Comparison of ENCODE assay signal across 10 mouse cellular contexts in the genomic region with DNA sequence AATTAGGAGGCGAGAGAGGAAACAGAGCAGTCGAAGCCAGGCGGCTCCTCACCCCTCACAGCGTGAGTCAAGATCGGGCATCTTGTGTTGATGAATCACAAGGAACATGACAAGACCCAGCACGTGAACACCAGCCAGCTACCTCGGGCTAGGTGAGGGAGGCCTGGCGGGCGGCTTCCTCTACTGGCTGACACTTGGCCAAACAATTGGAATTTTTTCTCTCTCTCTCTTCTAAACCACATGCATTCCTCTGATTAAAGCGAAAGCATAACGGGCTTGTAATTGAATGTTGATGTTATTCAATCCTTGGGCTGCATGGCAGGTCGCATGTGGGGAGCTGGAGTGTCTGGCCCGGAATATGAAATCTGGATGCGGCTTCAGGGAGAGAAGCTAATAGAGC.
DNase-seq lines count a peak whose midpoint lies in the region; ATAC-seq and TF ChIP-seq lines count a peak whose summit lies in the region.
"Had no signal": no experiment of that assay in that cellular context is flagged by ENCODE, and none has a peak within 500 bp of the region (broad histone marks: within the 10 kb centered on the region; RNA-seq: fewer than 3 reads in every experiment).

No protein-coding gene starts in this region.

- CTCF ChIA-PET in Patski (lab: Charles Lee) = interaction anchor here (1.0 to 1.4 kb wide), 3 partner anchors 44 to 79 kb away, joined by 3 to 4 read pairs (median 4); no protein-coding TSS in a partner anchor

- no peaks in the 10 kb centered on the region; the same call in 1 of the 2 replicates for H3K4me1 ChIP-seq in kidney, postnatal 0 days (replicated peaks; ENCODE audit: insufficient read depth, low read length)
- H3K4me1 ChIP-seq in kidney, adult 2 months (ENCODE audit: control insufficient read depth, insufficient read depth, low read length) = no peaks in the 10 kb centered on the region
- peaks cover 41% of the 10 kb centered on the region for H3K4me1 ChIP-seq in embryonic facial prominence, embryonic 12.5 days
- peaks cover 39% of the 10 kb centered on the region for H3K4me1 ChIP-seq in midbrain, embryonic 15.5 days
- H3K4me1 ChIP-seq in thymus, adult 2 months (replicated peaks; ENCODE audit: control insufficient read depth, insufficient read depth, low read length) = no peaks in the 10 kb centered on the region
- H3K4me1 ChIP-seq in liver, postnatal 0 days (ENCODE audit: insufficient read depth) = no peaks in the 10 kb centered on the region

- no peak for ATAC-seq in kidney, postnatal 0 days (replicated peaks; ENCODE audit: low FRiP score, low read depth)
- ATAC-seq in Patski = peak; percentile 80
- peak; percentile 62; the same call in 1 of the 2 replicates for ATAC-seq in embryonic facial prominence, embryonic 12.5 days (ENCODE audit: insufficient number of reproducible peaks, insufficient read depth, low FRiP score, low TSS enrichment)
- 0 out of 2 replicates have a peak, but pooled peaks have one; percentile 37 for ATAC-seq in midbrain, embryonic 15.5 days (replicated peaks)
- no peak for ATAC-seq in frontal cortex, adult (ENCODE audit: low TSS enrichment)
- no peak for ATAC-seq in liver, postnatal 0 days
- ATAC-seq: intestine, embryonic 15.5 days had no signal

- no peak overlapping the region for H3K4me2 ChIP-seq in kidney, postnatal 0 days (ENCODE audit: low read length)
- H3K4me2 ChIP-seq in embryonic facial prominence, embryonic 12.5 days (replicated peaks) = no peak overlapping the region; the same call in 1 of the 2 replicates
- H3K4me2 ChIP-seq in midbrain, embryonic 15.5 days = no peak overlapping the region
- no peak overlapping the region for H3K4me2 ChIP-seq in liver, postnatal 0 days (ENCODE audit: low read depth, low read length)
- H3K4me2 ChIP-seq: intestine, embryonic 15.5 days had no signal

- H3K9ac ChIP-seq in kidney, postnatal 0 days (ENCODE audit: low read depth, low read length) = no peak overlapping the region
- no peak overlapping the region for H3K9ac ChIP-seq in embryonic facial prominence, embryonic 12.5 days
- no peak overlapping the region for H3K9ac ChIP-seq in midbrain, embryonic 15.5 days
- no peak overlapping the region for H3K9ac ChIP-seq in liver, postnatal 0 days (replicated peaks)
- H3K9ac ChIP-seq: intestine, embryonic 15.5 days had no signal

- no peak overlapping the region for H3K4me3 ChIP-seq in kidney, postnatal 0 days (replicated peaks; ENCODE audit: low read depth, low read length)
- no peak overlapping the region for H3K4me3 ChIP-seq in kidney, adult 2 months (ENCODE audit: insufficient read depth, low read depth, low read length)
- H3K4me3 ChIP-seq in embryonic facial prominence, embryonic 12.5 days = no peak overlapping the region
- no peak overlapping the region for H3K4me3 ChIP-seq in midbrain, embryonic 15.5 days
- H3K4me3 ChIP-seq in thymus, adult 2 months (ENCODE audit: control insufficient read depth, insufficient read depth, low read length) = no peak overlapping the region
- H3K4me3 ChIP-seq in liver, postnatal 0 days (ENCODE audit: low read depth, low read length) = no peak overlapping the region
- H3K4me3 ChIP-seq: erythroblast, embryonic 14.5 days; intestine, embryonic 15.5 days had no signal

- no peaks in the 10 kb centered on the region for H3K27me3 ChIP-seq in kidney, postnatal 0 days (ENCODE audit: insufficient read depth, low read length)
- no peaks in the 10 kb centered on the region for H3K27me3 ChIP-seq in kidney, adult 2 months (replicated peaks; ENCODE audit: control insufficient read depth, insufficient read depth, low read length)
- no peaks in the 10 kb centered on the region for H3K27me3 ChIP-seq in Patski
- no peaks in the 10 kb centered on the region for H3K27me3 ChIP-seq in embryonic facial prominence, embryonic 12.5 days
- H3K27me3 ChIP-seq in midbrain, embryonic 15.5 days (replicated peaks) = no peaks in the 10 kb centered on the region
- no peaks in the 10 kb centered on the region; the same call in 1 of the 2 replicates for H3K27me3 ChIP-seq in thymus, adult 2 months (ENCODE audit: control insufficient read depth, insufficient read depth, low read length)
- no peaks in the 10 kb centered on the region for H3K27me3 ChIP-seq in liver, postnatal 0 days (ENCODE audit: insufficient read depth, low read length)
- H3K27me3 ChIP-seq: intestine, embryonic 15.5 days had no signal

- no peak for TF ChIP-seq EP300 in liver, postnatal 0 days (IDR thresholded peaks at IDR 0.05; ENCODE audit: low read depth)

- TF ChIP-seq CTCF in kidney, postnatal 0 days (IDR thresholded peaks at IDR 0.05; ENCODE audit: low read depth) = no peak
- TF ChIP-seq CTCF in kidney, adult 2 months (conservative IDR thresholded peaks at IDR 0.05; ENCODE audit: insufficient read depth, insufficient read length, low read depth, low read length) = no peak
- no peak for TF ChIP-seq CTCF in Patski (IDR thresholded peaks at IDR 0.05)
- TF ChIP-seq CTCF in thymus, adult 2 months (IDR thresholded peaks at IDR 0.05; ENCODE audit: borderline replicate concordance, control insufficient read depth, extremely low read depth, insufficient read depth, low read length, poor library complexity) = no peak
- TF ChIP-seq CTCF in liver, postnatal 0 days (IDR thresholded peaks at IDR 0.05; ENCODE audit: low read depth) = no peak

- no peak overlapping the region for H3K27ac ChIP-seq in kidney, postnatal 0 days
- H3K27ac ChIP-seq in kidney, adult 2 months (ENCODE audit: insufficient read depth, low read depth, low read length) = no peak overlapping the region
- peak overlapping the region; percentile 58 for H3K27ac ChIP-seq in embryonic facial prominence, embryonic 12.5 days
- peak overlapping the region; percentile 56 for H3K27ac ChIP-seq in midbrain, embryonic 15.5 days
- H3K27ac ChIP-seq in thymus, adult 2 months (ENCODE audit: control insufficient read depth, insufficient read depth, low read length) = no peak overlapping the region
- H3K27ac ChIP-seq in liver, postnatal 0 days (ENCODE audit: low read depth) = no peak overlapping the region
- H3K27ac ChIP-seq: intestine, embryonic 15.5 days had no signal

- peak; percentile 59 for DNase-seq in kidney, postnatal 0 days (ENCODE audit: low spot score)
- no peak for DNase-seq in kidney, adult 2 months
- no peak for DNase-seq in Patski (ENCODE audit: low read depth, low spot score)
- DNase-seq in thymus, adult 2 months = no peak
- DNase-seq in liver, postnatal 0 days = no peak

- H3K36me3 ChIP-seq in kidney, postnatal 0 days (ENCODE audit: insufficient read depth, low read length) = no peaks in the 10 kb centered on the region
- H3K36me3 ChIP-seq in kidney, adult 2 months (ENCODE audit: control insufficient read depth, insufficient read depth, low read length) = no peaks in the 10 kb centered on the region
- H3K36me3 ChIP-seq in embryonic facial prominence, embryonic 12.5 days = no peaks in the 10 kb centered on the region
- H3K36me3 ChIP-seq in midbrain, embryonic 15.5 days (replicated peaks) = no peaks in the 10 kb centered on the region
- no peaks in the 10 kb centered on the region for H3K36me3 ChIP-seq in thymus, adult 2 months (ENCODE audit: control insufficient read depth, insufficient read depth, low read length)
- no peaks in the 10 kb centered on the region for H3K36me3 ChIP-seq in liver, postnatal 0 days (replicated peaks; ENCODE audit: insufficient read depth, low read length)
- H3K36me3 ChIP-seq: intestine, embryonic 15.5 days had no signal

- POLR2A ChIA-PET in Patski (lab: Charles Lee) = interaction anchor here (1.2 kb wide), 2 partner anchors 16 to 17 kb away, joined by 3 read pairs; no protein-coding TSS in a partner anchor

- H3K9me3 ChIP-seq in kidney, postnatal 0 days (replicated peaks; ENCODE audit: low read length) = no peaks in the 10 kb centered on the region
- H3K9me3 ChIP-seq in embryonic facial prominence, embryonic 12.5 days = no peaks in the 10 kb centered on the region
- H3K9me3 ChIP-seq in midbrain, embryonic 15.5 days = no peaks in the 10 kb centered on the region
- H3K9me3 ChIP-seq in liver, postnatal 0 days (ENCODE audit: low read length) = no peaks in the 10 kb centered on the region
- H3K9me3 ChIP-seq: intestine, embryonic 15.5 days had no signal

- in situ Hi-C loops in Patski (cut with MboI; ENCODE audit: low pct_unique_long_range_greater_than_20kb) = no loop called here

- WGBS in kidney, postnatal 0 days = 44% methylated on average over 14 of the region's 14 CpGs
- WGBS in kidney, adult 2 months = 58% methylated on average over 14 of the region's 14 CpGs
- 24% methylated on average over 14 of the region's 14 CpGs for WGBS in embryonic facial prominence, embryonic 12.5 days
- 48% methylated on average over 14 of the region's 14 CpGs for WGBS in midbrain, embryonic 15.5 days
- WGBS in thymus, adult 2 months = 84% methylated on average over 14 of the region's 14 CpGs
- 70% methylated on average over 14 of the region's 14 CpGs for WGBS in liver, postnatal 0 days (ENCODE audit: insufficient replicate concordance)

- TF ChIP-seq POLR2A in kidney, adult 2 months (IDR thresholded peaks at IDR 0.05; ENCODE audit: low read depth, low read length) = no peak
- TF ChIP-seq POLR2A in thymus, adult 2 months (IDR thresholded peaks at IDR 0.05; ENCODE audit: control insufficient read depth, extremely low read depth, insufficient read depth, low read length, poor library complexity) = no peak

Comparison
In these comparisons a context has a peak if more than half of its experiments do, and no peak if none do; other contexts are left out.
1. ATAC-seq: peak in Patski (single experiment), embryonic facial prominence, embryonic 12.5 days (single experiment) and midbrain, embryonic 15.5 days (single experiment); none in kidney, postnatal 0 days (single experiment), frontal cortex, adult (single experiment) and liver, postnatal 0 days (single experiment).
2. H3K27ac ChIP-seq: peak in embryonic facial prominence, embryonic 12.5 days (single experiment) and midbrain, embryonic 15.5 days (single experiment); none in kidney, postnatal 0 days (single experiment), kidney, adult 2 months (single experiment), thymus, adult 2 months (single experiment) and liver, postnatal 0 days (single experiment).